In the genomic region with DNA sequence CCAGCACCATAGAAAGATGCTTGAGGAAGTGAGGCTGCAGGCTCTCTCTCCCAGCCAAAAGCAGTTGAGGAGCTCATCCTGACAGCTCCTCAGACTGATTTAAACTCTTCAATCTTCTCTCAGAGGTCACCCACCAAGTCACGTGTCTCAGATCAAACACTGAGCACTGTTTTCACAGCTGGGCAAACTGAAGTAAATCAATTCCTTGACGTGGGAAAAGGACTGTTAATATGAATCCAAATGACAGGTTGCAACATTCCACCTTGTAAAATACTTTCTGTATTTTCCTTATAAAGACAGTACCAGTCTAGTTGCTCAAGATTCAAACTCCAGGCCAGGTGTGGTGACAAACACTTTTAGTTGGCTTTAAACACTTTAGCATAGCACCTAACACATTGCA, we compare ENCODE assay signal across 8 mouse cellular contexts. TPM values are rescaled to one million over a fixed set of nuclear protein-coding genes. Genes with fewer than 3 reads are reported as not detected.
DNase-seq lines count a peak whose midpoint lies in the region; ATAC-seq and TF ChIP-seq lines count a peak whose summit lies in the region.

No protein-coding gene starts in this region.

- H3K27ac ChIP-seq in liver, postnatal 0 days (ENCODE audit: low read depth), result peak overlapping the region; percentile 99; the same call in 1 of the 2 replicates

- 19% methylated on average over 2 of the region's 2 CpGs for WGBS in liver, postnatal 0 days (ENCODE audit: insufficient replicate concordance)

- H3K9ac ChIP-seq in liver, postnatal 0 days (replicated peaks), result peak overlapping the region; percentile 99

- no peak; the same call in 1 of the 2 replicates for TF ChIP-seq EP300 in liver, postnatal 0 days (IDR thresholded peaks at IDR 0.05; ENCODE audit: low read depth)

- no peak for TF ChIP-seq CTCF in E14TG2a.4 (conservative IDR thresholded peaks at IDR 0.05; ENCODE audit: low read length)
- TF ChIP-seq CTCF in liver, postnatal 0 days (IDR thresholded peaks at IDR 0.05; ENCODE audit: low read depth), result no peak

- H3K4me3 ChIP-seq in erythroblast, embryonic 14.5 days (replicated peaks), result peak overlapping the region; percentile 95
- H3K4me3 ChIP-seq in E14TG2a.4 (replicated peaks; ENCODE audit: low read length), result peak overlapping the region; percentile 95
- peak overlapping the region; percentile 95 for H3K4me3 ChIP-seq in liver, postnatal 0 days (ENCODE audit: low read depth, low read length)

- H3K4me1 ChIP-seq in erythroblast, embryonic 14.5 days (ENCODE audit: control insufficient read depth), result peaks cover 45% of the 10 kb centered on the region
- H3K4me1 ChIP-seq in E14TG2a.4 (replicated peaks; ENCODE audit: low read depth, low read length), result peaks cover 20% of the 10 kb centered on the region
- peaks cover 17% of the 10 kb centered on the region for H3K4me1 ChIP-seq in liver, postnatal 0 days (ENCODE audit: insufficient read depth)

- peaks cover 47% of the 10 kb centered on the region for H3K36me3 ChIP-seq in erythroblast, embryonic 14.5 days (ENCODE audit: control insufficient read depth)
- H3K36me3 ChIP-seq in E14TG2a.4 (ENCODE audit: insufficient read depth, low read length), result peaks cover 38% of the 10 kb centered on the region
- H3K36me3 ChIP-seq in liver, postnatal 0 days (replicated peaks; ENCODE audit: insufficient read depth, low read length), result peaks cover 19% of the 10 kb centered on the region

- H3K27me3 ChIP-seq in erythroblast, embryonic 14.5 days (ENCODE audit: control insufficient read depth), result no peaks in the 10 kb centered on the region
- no peaks in the 10 kb centered on the region for H3K27me3 ChIP-seq in E14TG2a.4 (ENCODE audit: insufficient read depth, low read length)
- no peaks in the 10 kb centered on the region for H3K27me3 ChIP-seq in liver, postnatal 0 days (ENCODE audit: insufficient read depth, low read length)

- no peaks in the 10 kb centered on the region for H3K9me3 ChIP-seq in erythroblast, embryonic 14.5 days (ENCODE audit: control insufficient read depth, low read length)
- no peaks in the 10 kb centered on the region for H3K9me3 ChIP-seq in E14TG2a.4 (ENCODE audit: low read length)
- no peaks in the 10 kb centered on the region for H3K9me3 ChIP-seq in liver, postnatal 0 days (ENCODE audit: low read length)

- ATAC-seq in erythroblast, adult 5-6 weeks (replicated peaks; ENCODE audit: low FRiP score, poor library complexity, severe bottlenecking), result no peak
- ATAC-seq in liver, postnatal 0 days, result no peak

- H3K4me2 ChIP-seq in liver, postnatal 0 days (ENCODE audit: low read depth, low read length), result peak overlapping the region; percentile 90

- peak; percentile 54 for DNase-seq in gonadal fat pad, adult 2 months (ENCODE audit: low read depth)
- peak; percentile 20 for DNase-seq in liver, postnatal 0 days
- DNase-seq in retina, postnatal 1 day, result no peak
- DNase-seq in ovary, postnatal 10 days (ENCODE audit: low spot score), result no peak
- DNase-seq in spleen, postnatal 14 days (ENCODE audit: low spot score in 2 of 2), result no peak

RNA-seq across cellular contexts. Expression of gene Txndc11, which starts 1.6 kb away (rescaled TPM):
- 1.8 and 2.0 TPM in 2 replicates for polyA plus RNA-seq in erythroblast, embryonic 14.5 days (2012)
- total RNA-seq in erythroblast, adult 5-6 weeks (2015; ENCODE audit: low replicate concordance), result 7.3 and 8.8 TPM in 2 replicates
- total RNA-seq in erythroblast, adult 5-6 weeks (2017; ENCODE audit: low replicate concordance), result 9.8 and 18.3 TPM in 2 replicates
- 36.4 and 39.1 TPM in 2 replicates for polyA plus RNA-seq in gonadal fat pad, adult 2 months (2012; rRNA removed)
- 17.9 TPM in 2 replicates for polyA plus RNA-seq in liver, postnatal 0 days (2015; fragmentation: Nextera tagmentation; extraction: Ambion mirVana)

RNA-seq across cellular contexts. Expression of gene Zc3h7a, which starts 43.4 kb away (rescaled TPM):
- 0.50 and 0.54 TPM in 2 replicates for polyA plus RNA-seq in erythroblast, embryonic 14.5 days (2012)
- total RNA-seq in erythroblast, adult 5-6 weeks (2015; ENCODE audit: low replicate concordance), result 53.3 and 83.4 TPM in 2 replicates
- 57.7 and 61.0 TPM in 2 replicates for total RNA-seq in erythroblast, adult 5-6 weeks (2017; ENCODE audit: low replicate concordance)
- polyA plus RNA-seq in gonadal fat pad, adult 2 months (2012; rRNA removed), result 69.8 and 76.3 TPM in 2 replicates
- polyA plus RNA-seq in liver, postnatal 0 days (2015; fragmentation: Nextera tagmentation; extraction: Ambion mirVana), result 18.5 and 22.5 TPM in 2 replicates

Comparison
In these comparisons a context has a peak if more than half of its experiments do, and no peak if none do; other contexts are left out.
1. DNase-seq: peak in gonadal fat pad, adult 2 months (single experiment) and liver, postnatal 0 days (single experiment); none in retina, postnatal 1 day (single experiment), ovary, postnatal 10 days (single experiment) and spleen, postnatal 14 days (0 of 2).
2. RNA of gene Zc3h7a, which starts 43.4 kb away (polyA plus RNA-seq): 69.8 to 76.3 TPM in gonadal fat pad, adult 2 months and 18.5 to 22.5 TPM in liver, postnatal 0 days; 0.50 to 0.54 TPM in erythroblast, embryonic 14.5 days; every median in the first group is over 10 times any median in the second.
3. Peak in every context shown above with its lines, with median percentiles within 50 percentile points of each other: H3K4me3 ChIP-seq.